In the genomic region with DNA sequence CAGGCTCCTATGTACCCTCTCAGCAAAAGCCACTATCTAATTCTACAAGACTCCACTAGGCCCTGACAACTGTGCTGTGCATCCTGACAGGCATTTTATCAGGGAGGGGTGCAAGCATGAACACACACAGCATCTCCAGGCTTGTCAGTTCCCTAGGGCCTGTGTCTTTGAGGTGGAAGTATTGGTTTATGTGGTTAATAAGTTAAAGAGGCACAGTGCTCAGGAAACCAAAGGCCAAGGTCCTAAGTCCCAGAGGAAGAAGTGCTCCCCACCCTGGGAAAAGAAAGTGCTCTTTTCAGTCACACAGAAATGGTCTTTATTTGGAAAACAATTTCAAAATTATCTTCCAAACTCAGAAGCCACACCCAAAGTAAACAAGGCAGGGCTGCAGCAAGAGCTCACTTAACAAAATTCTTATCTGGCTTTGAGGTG, we compare ENCODE assay signal across 8 mouse cellular contexts. TPM values are rescaled to one million over a fixed set of nuclear protein-coding genes. Genes with fewer than 3 reads are reported as not detected.
DNase-seq lines count a peak whose midpoint lies in the region; ATAC-seq and TF ChIP-seq lines count a peak whose summit lies in the region.

No protein-coding gene starts in this region.

- no peaks in the 10 kb centered on the region for H3K9me3 ChIP-seq in heart, embryonic 10.5 days
- no peaks in the 10 kb centered on the region for H3K9me3 ChIP-seq in kidney, embryonic 16.5 days (ENCODE audit: low read length)
- H3K9me3 ChIP-seq in midbrain, postnatal 0 days (ENCODE audit: low read length): no peaks in the 10 kb centered on the region

- peak overlapping the region; percentile 78 for H3K4me2 ChIP-seq in kidney, embryonic 16.5 days (replicated peaks; ENCODE audit: low read depth, low read length)
- H3K4me2 ChIP-seq in midbrain, postnatal 0 days (ENCODE audit: low read depth, low read length, poor library complexity, severe bottlenecking): peak overlapping the region; percentile 95

- peak overlapping the region; percentile 85 for H3K4me3 ChIP-seq in heart, embryonic 10.5 days
- H3K4me3 ChIP-seq in embryonic fibroblast, embryonic 13.5 days (ENCODE audit: insufficient read depth, low read length): peak overlapping the region; percentile 40
- H3K4me3 ChIP-seq in kidney, embryonic 16.5 days (ENCODE audit: low read length): peak overlapping the region; percentile 75
- H3K4me3 ChIP-seq in midbrain, postnatal 0 days (ENCODE audit: low read depth, low read length): peak overlapping the region; percentile 84

- 0 out of 2 replicates have a peak, but pooled peaks have one; percentile 19 for TF ChIP-seq POLR2A in embryonic fibroblast, embryonic 13.5 days (IDR thresholded peaks at IDR 0.05; ENCODE audit: low read depth, low read length)

- H3K9ac ChIP-seq in kidney, embryonic 16.5 days (replicated peaks; ENCODE audit: low read length): 0 out of 2 replicates have a peak overlapping the region, but pooled peaks have one; percentile 41
- no peak overlapping the region for H3K9ac ChIP-seq in midbrain, postnatal 0 days (replicated peaks; ENCODE audit: low read length, poor library complexity, severe bottlenecking)

- intact Hi-C loops in heart, postnatal 14 days (cut with DNase I): no loop called here

- ATAC-seq in kidney, embryonic 16.5 days (ENCODE audit: low FRiP score, low TSS enrichment): no peak
- no peak for ATAC-seq in midbrain, postnatal 0 days (ENCODE audit: low FRiP score)

- peaks cover 18% of the 10 kb centered on the region for H3K27me3 ChIP-seq in heart, embryonic 10.5 days (ENCODE audit: insufficient read depth, poor library complexity, severe bottlenecking)
- H3K27me3 ChIP-seq in kidney, embryonic 16.5 days (ENCODE audit: insufficient read depth, low read length): no peaks in the 10 kb centered on the region
- no peaks in the 10 kb centered on the region for H3K27me3 ChIP-seq in midbrain, postnatal 0 days (ENCODE audit: insufficient read depth, low read length)

- peak overlapping the region; percentile 96; the same call in 1 of the 2 replicates for H3K27ac ChIP-seq in heart, embryonic 10.5 days
- no peak overlapping the region for H3K27ac ChIP-seq in embryonic fibroblast, embryonic 13.5 days (ENCODE audit: insufficient read depth, low read length)
- H3K27ac ChIP-seq in kidney, embryonic 16.5 days (ENCODE audit: low read length): peak overlapping the region; percentile 71; the same call in 1 of the 2 replicates
- H3K27ac ChIP-seq in midbrain, postnatal 0 days (ENCODE audit: low read depth, low read length): no peak overlapping the region

- H3K36me3 ChIP-seq in heart, embryonic 10.5 days: peaks cover 9% of the 10 kb centered on the region; the same call in 1 of the 2 replicates
- 0 out of 2 replicates have a peak, but pooled peaks cover 2% of the 10 kb centered on the region for H3K36me3 ChIP-seq in kidney, embryonic 16.5 days (ENCODE audit: insufficient read depth, low read length)
- H3K36me3 ChIP-seq in midbrain, postnatal 0 days (ENCODE audit: insufficient read depth, low read length): peaks cover 8% of the 10 kb centered on the region; the same call in 1 of the 2 replicates

- H3K4me1 ChIP-seq in heart, embryonic 10.5 days: peaks cover 21% of the 10 kb centered on the region
- peaks cover 3% of the 10 kb centered on the region for H3K4me1 ChIP-seq in embryonic fibroblast, embryonic 13.5 days (ENCODE audit: control insufficient read depth, insufficient read depth, low read length)
- peaks cover 9% of the 10 kb centered on the region for H3K4me1 ChIP-seq in kidney, embryonic 16.5 days (ENCODE audit: insufficient read depth, low read length)
- peaks cover 6% of the 10 kb centered on the region; the same call in 1 of the 2 replicates for H3K4me1 ChIP-seq in midbrain, postnatal 0 days (ENCODE audit: insufficient read depth, low read length)

- TF ChIP-seq CTCF in embryonic fibroblast, embryonic 13.5 days (IDR thresholded peaks at IDR 0.05; ENCODE audit: borderline replicate concordance, insufficient read depth, low read length): no peak
- TF ChIP-seq CTCF in midbrain, postnatal 0 days (IDR thresholded peaks at IDR 0.05): no peak

- peak; percentile 83 for DNase-seq in heart, embryonic 10.5 days (ENCODE audit: low spot score)
- DNase-seq in heart, postnatal 14 days: no peak
- no peak for DNase-seq in midbrain, postnatal 0 days (ENCODE audit: low spot score)
- DNase-seq in thymus, postnatal 14 days: no peak
- DNase-seq in thymus, postnatal 10 days (ENCODE audit: low spot score in 2 of 2): no peak
- DNase-seq in testis, postnatal 10 days (ENCODE audit: low spot score): no peak

RNA-seq across cellular contexts. Expression of a gene that starts 1.5 kb away (rescaled TPM):
- 31.4 and 37.8 TPM in 2 replicates for polyA plus RNA-seq in heart, embryonic 10.5 days (2016; fragmentation: Nextera tagmentation; extraction: Ambion mirVana)
- 10 to 100 TPM; 70.8 to 78.1 TPM for total RNA-seq in heart, postnatal 14 days (2021)
- polyA plus RNA-seq in embryonic fibroblast, embryonic 13.5 days (2011; ENCODE audit: insufficient read length, low read depth, missing spikeins): 9.3 and 11.5 TPM in 2 replicates
- 50.7 and 52.1 TPM in 2 replicates for polyA plus RNA-seq in kidney, embryonic 16.5 days (2015; fragmentation: Nextera tagmentation; extraction: Ambion mirVana)
- total RNA-seq in midbrain, postnatal 0 days (2014; rRNA removed): 11.7 and 14.0 TPM in 2 replicates
- 18.2 and 20.8 TPM in 2 replicates for polyA plus RNA-seq in midbrain, postnatal 0 days (2015; fragmentation: Nextera tagmentation; extraction: Ambion mirVana)

RNA-seq across cellular contexts. Expression of a gene that starts 8.7 kb away (rescaled TPM):
- 38.9 and 49.0 TPM in 2 replicates for polyA plus RNA-seq in heart, embryonic 10.5 days (2016; fragmentation: Nextera tagmentation; extraction: Ambion mirVana)
- total RNA-seq in heart, postnatal 14 days (2021): 100 to 1,000 TPM; 109 to 122 TPM
- polyA plus RNA-seq in embryonic fibroblast, embryonic 13.5 days (2011; ENCODE audit: insufficient read length, low read depth, missing spikeins): 14.3 and 18.9 TPM in 2 replicates
- 63.4 and 75.6 TPM in 2 replicates for polyA plus RNA-seq in kidney, embryonic 16.5 days (2015; fragmentation: Nextera tagmentation; extraction: Ambion mirVana)
- total RNA-seq in midbrain, postnatal 0 days (2014; rRNA removed): 73.6 and 119 TPM in 2 replicates
- 74.0 and 79.5 TPM in 2 replicates for polyA plus RNA-seq in midbrain, postnatal 0 days (2015; fragmentation: Nextera tagmentation; extraction: Ambion mirVana)

RNA-seq across cellular contexts. Expression of a gene that starts 17.2 kb away (rescaled TPM):
- polyA plus RNA-seq in heart, embryonic 10.5 days (2016; fragmentation: Nextera tagmentation; extraction: Ambion mirVana): 0.21 and 0.85 TPM in 2 replicates
- 1 to 10 TPM; 8.3 to 8.4 TPM for total RNA-seq in heart, postnatal 14 days (2021)
- polyA plus RNA-seq in embryonic fibroblast, embryonic 13.5 days (2011; ENCODE audit: insufficient read length, low read depth, missing spikeins): not detected in 2 replicates
- polyA plus RNA-seq in kidney, embryonic 16.5 days (2015; fragmentation: Nextera tagmentation; extraction: Ambion mirVana): 3.0 and 3.1 TPM in 2 replicates
- 0.28 TPM in 1 of 2 replicates, not detected in the other for total RNA-seq in midbrain, postnatal 0 days (2014; rRNA removed)
- polyA plus RNA-seq in midbrain, postnatal 0 days (2015; fragmentation: Nextera tagmentation; extraction: Ambion mirVana): 0.31 TPM in 1 of 2 replicates, not detected in the other

RNA-seq across cellular contexts. Expression of a gene that starts 37.5 kb away (rescaled TPM):
- 59.1 and 71.0 TPM in 2 replicates for polyA plus RNA-seq in heart, embryonic 10.5 days (2016; fragmentation: Nextera tagmentation; extraction: Ambion mirVana)
- 10 to 100 TPM; 19.9 to 21.8 TPM for total RNA-seq in heart, postnatal 14 days (2021)
- polyA plus RNA-seq in embryonic fibroblast, embryonic 13.5 days (2011; ENCODE audit: insufficient read length, low read depth, missing spikeins): 22.2 and 25.6 TPM in 2 replicates
- 63.3 and 67.1 TPM in 2 replicates for polyA plus RNA-seq in kidney, embryonic 16.5 days (2015; fragmentation: Nextera tagmentation; extraction: Ambion mirVana)
- total RNA-seq in midbrain, postnatal 0 days (2014; rRNA removed): 39.6 and 60.2 TPM in 2 replicates
- polyA plus RNA-seq in midbrain, postnatal 0 days (2015; fragmentation: Nextera tagmentation; extraction: Ambion mirVana): 55.8 and 63.9 TPM in 2 replicates

RNA-seq across cellular contexts. Expression of a gene that starts 37.8 kb away (rescaled TPM):
- polyA plus RNA-seq in heart, embryonic 10.5 days (2016; fragmentation: Nextera tagmentation; extraction: Ambion mirVana): 31.1 and 36.1 TPM in 2 replicates
- 10 to 100 TPM; 32.4 to 39.3 TPM for total RNA-seq in heart, postnatal 14 days (2021)
- 15.5 and 17.4 TPM in 2 replicates for polyA plus RNA-seq in embryonic fibroblast, embryonic 13.5 days (2011; ENCODE audit: insufficient read length, low read depth, missing spikeins)
- polyA plus RNA-seq in kidney, embryonic 16.5 days (2015; fragmentation: Nextera tagmentation; extraction: Ambion mirVana): 46.2 and 50.4 TPM in 2 replicates
- total RNA-seq in midbrain, postnatal 0 days (2014; rRNA removed): 87.5 and 105 TPM in 2 replicates
- polyA plus RNA-seq in midbrain, postnatal 0 days (2015; fragmentation: Nextera tagmentation; extraction: Ambion mirVana): 100 and 110 TPM in 2 replicates

Comparison
In these comparisons a context has a peak if more than half of its experiments do, and no peak if none do; other contexts are left out.
1. H3K27ac ChIP-seq: peak in heart, embryonic 10.5 days (single experiment) and kidney, embryonic 16.5 days (single experiment); none in embryonic fibroblast, embryonic 13.5 days (single experiment) and midbrain, postnatal 0 days (single experiment).
2. Peak in every context shown above with its lines, with median percentiles within 50 percentile points of each other: H3K4me3 ChIP-seq.